In genomic region chr6:72852180-72852579, GRCm38 (mm10) we compare ENCODE assay signal across 14 mouse cellular contexts. TPM values are rescaled to one million over a fixed set of nuclear protein-coding genes. Genes with fewer than 3 reads are reported as not detected.
DNase-seq lines count a peak whose midpoint lies in the region; ATAC-seq and TF ChIP-seq lines count a peak whose summit lies in the region.
"Had no signal": no experiment of that assay in that cellular context is flagged by ENCODE, and none has a peak within 500 bp of the region (broad histone marks: within the 10 kb centered on the region; RNA-seq: fewer than 3 reads in every experiment).

No protein-coding gene starts in this region.

- WGBS in forebrain, postnatal 0 days = 64% methylated on average over 4 of the region's 4 CpGs
- WGBS in forebrain, embryonic 10.5 days = 84% methylated on average over 4 of the region's 4 CpGs

- no peak for TF ChIP-seq CTCF in forebrain, postnatal 0 days (IDR thresholded peaks at IDR 0.05; ENCODE audit: low read depth)

- ATAC-seq in forebrain, postnatal 0 days = peak; percentile 60
- ATAC-seq: hindbrain, postnatal 0 days had no signal

- H3K4me2 ChIP-seq in forebrain, postnatal 0 days (ENCODE audit: low read depth) = no peak overlapping the region
- H3K4me2 ChIP-seq: heart, embryonic 12.5 days; hindbrain, embryonic 13.5 days had no signal

- peak; percentile 29 to 52 for DNase-seq in cerebellum, postnatal 14 days
- DNase-seq in cerebellum, adult 8-10 months = no peak
- DNase-seq in forebrain, postnatal 0 days = no peak
- DNase-seq in forebrain, embryonic 10.5 days (ENCODE audit: extremely low spot score, low spot score) = no peak
- DNase-seq in layer of hippocampus, postnatal 14 days (ENCODE audit: low spot score in 2 of 2) = peak; percentile 20 to 28
- DNase-seq in layer of hippocampus, postnatal 10 days (ENCODE audit: low spot score in 2 of 2) = no peak
- no peak for DNase-seq in spleen, postnatal 14 days (ENCODE audit: low spot score in 2 of 2)
- DNase-seq: adrenal gland, adult 2 months; kidney, adult 11 months had no signal

- H3K4me3 ChIP-seq in forebrain, postnatal 0 days (ENCODE audit: low read depth, low read length) = no peak overlapping the region
- no peak overlapping the region for H3K4me3 ChIP-seq in forebrain, embryonic 10.5 days
- H3K4me3 ChIP-seq: embryonic facial prominence, embryonic 10.5 days; heart, adult 2 months; heart, embryonic 12.5 days; hindbrain, embryonic 13.5 days had no signal

- no peak overlapping the region for H3K9ac ChIP-seq in forebrain, postnatal 0 days
- H3K9ac ChIP-seq: heart, embryonic 12.5 days; hindbrain, embryonic 13.5 days had no signal

- H3K9me3 ChIP-seq in forebrain, postnatal 0 days (ENCODE audit: low read length) = no peaks in the 10 kb centered on the region
- peaks cover 5% of the 10 kb centered on the region; the same call in 1 of the 2 replicates for H3K9me3 ChIP-seq in forebrain, embryonic 10.5 days
- H3K9me3 ChIP-seq: heart, embryonic 12.5 days; hindbrain, embryonic 13.5 days had no signal

- no peak overlapping the region for H3K27ac ChIP-seq in forebrain, postnatal 0 days (ENCODE audit: low read depth, low read length)
- no peak overlapping the region for H3K27ac ChIP-seq in forebrain, embryonic 10.5 days
- H3K27ac ChIP-seq: embryonic facial prominence, embryonic 10.5 days; heart, adult 2 months; hindbrain, embryonic 13.5 days; hindbrain, postnatal 0 days had no signal

- no peaks in the 10 kb centered on the region for H3K4me1 ChIP-seq in forebrain, postnatal 0 days (ENCODE audit: insufficient read depth)
- no peaks in the 10 kb centered on the region for H3K4me1 ChIP-seq in forebrain, embryonic 10.5 days
- H3K4me1 ChIP-seq: embryonic facial prominence, embryonic 10.5 days; hindbrain, embryonic 13.5 days had no signal

- H3K27me3 ChIP-seq in forebrain, postnatal 0 days (ENCODE audit: insufficient read depth, low read length) = no peaks in the 10 kb centered on the region
- H3K27me3 ChIP-seq in forebrain, embryonic 10.5 days (ENCODE audit: poor library complexity, severe bottlenecking) = no peaks in the 10 kb centered on the region
- H3K27me3 ChIP-seq: heart, embryonic 12.5 days; hindbrain, embryonic 13.5 days had no signal

- peaks cover 39% of the 10 kb centered on the region for H3K36me3 ChIP-seq in forebrain, postnatal 0 days (ENCODE audit: insufficient read depth)
- H3K36me3 ChIP-seq in forebrain, embryonic 10.5 days (replicated peaks) = peaks cover 100% of the 10 kb centered on the region

RNA-seq across cellular contexts. Expression of gene Kcmf1, which starts 47.6 kb away (rescaled TPM):
- 80.5 and 87.7 TPM in 2 replicates for total RNA-seq in forebrain, postnatal 0 days (2014; rRNA removed)
- 46.4 and 50.1 TPM in 2 replicates for polyA plus RNA-seq in forebrain, postnatal 0 days (2015; fragmentation: Nextera tagmentation; extraction: Ambion mirVana)
- polyA plus RNA-seq in forebrain, embryonic 10.5 days (2016; fragmentation: Nextera tagmentation; extraction: Ambion mirVana) = 29.4 and 30.1 TPM in 2 replicates
- 10 to 100 TPM; 58.6 to 63.0 TPM for total RNA-seq in layer of hippocampus, postnatal 14 days (2021)
- 10 to 100 TPM; 63.3 to 65.6 TPM for total RNA-seq in layer of hippocampus, postnatal 10 days (2021)

Comparison
In these comparisons a context has a peak if more than half of its experiments do, and no peak if none do; other contexts are left out.
1. DNase-seq: peak in cerebellum, postnatal 14 days (2 of 2) and layer of hippocampus, postnatal 14 days (2 of 2); none in cerebellum, adult 8-10 months (single experiment), forebrain, postnatal 0 days (single experiment), forebrain, embryonic 10.5 days (single experiment), layer of hippocampus, postnatal 10 days (0 of 2) and spleen, postnatal 14 days (0 of 2).